Mouse (Mus musculus) E14TG2a.4 (cell line): ENCODE data around the gene Ttyh1.

Experiments
- H3K27me3 ChIP-seq: 2 replicates; pipeline ENCODE4 v1.6.1; 2014; ENCODE audit warnings: low read length, control low read depth; ENCODE audit not compliant: insufficient read depth
- H3K36me3 ChIP-seq: 2 replicates; pipeline ENCODE4 v1.6.1; 2014; ENCODE audit warnings: low read length, control low read depth; ENCODE audit not compliant: insufficient read depth
- H3K4me1 ChIP-seq: replicated peaks from 2 replicates; pipeline ENCODE4 v1.6.1; 2014; ENCODE audit warnings: low read depth, low read length, control low read depth
- H3K4me3 ChIP-seq: replicated peaks from 2 replicates; pipeline ENCODE4 v1.5.1; 2014; ENCODE audit warnings: mild to moderate bottlenecking, low read length
- H3K9me3 ChIP-seq: 2 replicates; pipeline ENCODE4 v1.6.1; 2014; ENCODE audit warnings: low read length, control low read depth
- CTCF ChIP-seq: conservative IDR thresholded peaks from 2 replicates; pipeline ENCODE4 v1.5.1; 2014; ENCODE audit warnings: low read length
- NANOG ChIP-seq: IDR thresholded peaks from 2 replicates; pipeline ENCODE4 v1.6.1; 2014; ENCODE audit warnings: borderline replicate concordance, low read length, mixed read lengths
- POU5F1 ChIP-seq: IDR thresholded peaks from 2 replicates; pipeline ENCODE4 v1.6.1; 2014; ENCODE audit warnings: low read length, borderline replicate concordance

Gene Ttyh1

GRCm38 (mm10) chr7:4126992-4127785 is 8.0 kb downstream of the Ttyh1 start:
- TF ChIP-seq CTCF (no peak), NANOG (no peak), POU5F1 (no peak)
- no peaks in the 10 kb centered on the region for H3K27me3 ChIP-seq
- peak overlapping the region; percentile 39 for H3K4me3 ChIP-seq
- no peaks in the 10 kb centered on the region for H3K9me3 ChIP-seq
- H3K36me3 ChIP-seq, result peaks cover 52% of the 10 kb centered on the region
- peaks cover 95% of the 10 kb centered on the region for H3K4me1 ChIP-seq

DNA sequence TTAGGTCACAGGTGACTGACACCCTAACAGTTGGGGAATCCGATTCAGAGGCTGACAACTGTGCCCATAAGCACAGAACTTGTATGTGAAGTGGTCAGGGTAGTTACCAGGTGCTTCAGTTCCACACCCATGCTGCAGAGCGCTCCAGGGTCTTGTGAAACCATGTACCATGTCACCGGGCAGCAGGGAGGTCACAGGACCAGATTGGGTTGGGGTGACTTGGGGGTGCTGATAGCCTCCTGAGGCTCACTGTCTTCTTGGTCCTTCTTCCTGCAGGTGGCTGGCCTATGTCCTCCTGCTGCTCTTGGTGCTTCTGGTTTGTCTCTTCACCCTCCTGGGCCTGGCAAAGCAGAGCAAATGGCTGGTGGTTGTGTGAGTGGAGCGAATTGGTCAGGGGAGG is 8.7 kb downstream of the Ttyh1 start:
- Histone ChIP-seq H3K4me1 (peaks cover 95% of the 10 kb centered on the region), H3K36me3 (peaks cover 59% of the 10 kb centered on the region), H3K9me3 (no peaks in the 10 kb centered on the region), H3K27me3 (no peaks in the 10 kb centered on the region), H3K4me3 (no peak overlapping the region)
- no peak for TF ChIP-seq POU5F1
- TF ChIP-seq CTCF, result no peak
- no peak for TF ChIP-seq NANOG

DNA sequence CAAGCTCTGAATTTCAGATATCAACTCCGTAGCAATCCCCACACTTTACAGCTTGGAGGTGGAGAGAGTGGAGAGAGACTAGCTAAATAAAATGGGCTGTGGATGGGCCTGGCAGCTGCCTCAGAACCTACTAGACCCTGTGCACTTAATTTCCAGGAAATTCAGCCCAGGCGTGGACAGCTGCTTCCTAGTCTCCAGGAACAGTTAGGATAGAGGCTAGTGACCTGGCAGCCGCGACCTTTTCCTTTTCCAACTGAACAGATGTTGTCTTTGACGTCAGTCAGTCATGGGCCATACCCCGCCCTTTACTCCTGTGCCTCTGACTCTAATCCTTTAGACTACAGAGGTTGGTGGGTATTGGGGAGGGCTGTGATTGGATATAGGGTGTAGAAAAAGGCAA is 9.7 kb downstream of the Ttyh1 start:
- Histone ChIP-seq H3K9me3 (no peaks in the 10 kb centered on the region), H3K4me3 (no peak overlapping the region), H3K4me1 (peaks cover 95% of the 10 kb centered on the region), H3K36me3 (peaks cover 68% of the 10 kb centered on the region), H3K27me3 (no peaks in the 10 kb centered on the region)
- TF ChIP-seq NANOG (no peak), CTCF (no peak), POU5F1 (no peak)

GRCm38 (mm10) chr7:4130686-4131452 is 11.7 kb downstream of the Ttyh1 start:
- H3K27me3 ChIP-seq, result no peaks in the 10 kb centered on the region
- TF ChIP-seq CTCF (peak; percentile 78), NANOG (no peak), POU5F1 (no peak)
- H3K36me3 ChIP-seq, result peaks cover 80% of the 10 kb centered on the region
- H3K4me1 ChIP-seq, result peaks cover 97% of the 10 kb centered on the region
- no peaks in the 10 kb centered on the region for H3K9me3 ChIP-seq
- 0 out of 2 replicates have a peak overlapping the region, but pooled peaks have one; percentile 13 for H3K4me3 ChIP-seq

GRCm38 (mm10) chr7:4131964-4132363 is 12.8 kb downstream of the Ttyh1 start:
- H3K9me3 ChIP-seq, result no peaks in the 10 kb centered on the region
- H3K27me3 ChIP-seq, result no peaks in the 10 kb centered on the region
- no peak for TF ChIP-seq POU5F1
- H3K36me3 ChIP-seq, result peaks cover 77% of the 10 kb centered on the region
- H3K4me3 ChIP-seq, result no peak overlapping the region
- H3K4me1 ChIP-seq, result peaks cover 88% of the 10 kb centered on the region

DNA sequence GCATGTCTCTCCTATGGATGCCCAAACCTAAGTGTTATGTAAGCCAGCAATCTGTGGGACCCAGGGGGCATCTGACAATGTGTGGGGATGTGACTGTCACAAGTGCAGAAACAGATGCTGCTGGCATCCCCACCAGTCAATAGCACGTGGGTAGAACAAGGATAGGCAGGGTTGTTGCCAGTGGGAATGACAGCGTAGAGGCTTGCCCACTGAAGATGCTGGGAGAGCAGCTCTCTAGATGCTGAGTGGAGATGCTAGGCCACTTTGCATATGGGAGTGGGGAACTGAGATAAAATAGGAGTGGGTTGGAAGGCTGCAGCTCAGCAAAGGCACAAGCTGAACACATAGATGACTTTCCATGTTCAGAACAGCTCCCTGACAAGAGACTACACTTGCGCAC is 13.4 kb downstream of the Ttyh1 start:
- no peak for TF ChIP-seq CTCF
- Histone ChIP-seq H3K36me3 (peaks cover 71% of the 10 kb centered on the region), H3K4me1 (peaks cover 83% of the 10 kb centered on the region), H3K4me3 (no peak overlapping the region), H3K9me3 (no peaks in the 10 kb centered on the region), H3K27me3 (no peaks in the 10 kb centered on the region)

GRCm38 (mm10) chr7:4132998-4133397 is 13.8 kb downstream of the Ttyh1 start:
- H3K27me3 ChIP-seq, result no peaks in the 10 kb centered on the region
- H3K9me3 ChIP-seq, result no peaks in the 10 kb centered on the region
- H3K36me3 ChIP-seq, result peaks cover 69% of the 10 kb centered on the region
- H3K4me3 ChIP-seq, result 0 out of 2 replicates have a peak overlapping the region, but pooled peaks have one; percentile 20
- TF ChIP-seq CTCF, result no peak
- no peak for TF ChIP-seq NANOG
- no peak for TF ChIP-seq POU5F1
- H3K4me1 ChIP-seq, result peaks cover 83% of the 10 kb centered on the region

- Histone ChIP-seq H3K9me3 (no peaks in the 10 kb centered on the region), H3K36me3 (peaks cover 69% of the 10 kb centered on the region), H3K4me1 (peaks cover 83% of the 10 kb centered on the region), H3K4me3 (peak overlapping the region; percentile 95), H3K27me3 (no peaks in the 10 kb centered on the region)
- TF ChIP-seq NANOG, result peak; percentile 29; the same call in 1 of the 2 replicates
- TF ChIP-seq POU5F1, result no peak
- no peak for TF ChIP-seq CTCF
Observed at GRCm38 (mm10) chr7:4134911-4135310, 15.7 kb downstream of the Ttyh1 start.

DNA sequence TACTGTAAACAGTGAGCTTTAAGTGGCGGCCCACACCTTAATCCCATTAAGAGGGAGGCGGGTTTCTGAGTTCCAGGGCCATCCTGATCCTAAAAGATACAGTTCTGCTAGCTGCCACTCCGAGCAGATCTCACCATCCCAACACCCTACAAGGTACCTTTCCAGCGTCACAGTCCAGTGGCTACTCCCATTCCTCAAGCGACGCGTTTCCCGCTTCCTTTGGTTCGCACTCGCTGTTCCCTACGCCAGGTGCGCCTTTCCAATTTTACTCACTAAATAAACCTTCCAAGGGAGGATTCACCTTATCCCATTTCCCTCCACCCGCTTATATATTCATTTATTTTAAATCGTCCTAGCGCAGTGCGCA is 17.2 kb downstream of the Ttyh1 start:
- H3K27me3 ChIP-seq, result no peaks in the 10 kb centered on the region
- no peaks in the 10 kb centered on the region for H3K9me3 ChIP-seq
- peaks cover 74% of the 10 kb centered on the region for H3K4me1 ChIP-seq
- H3K36me3 ChIP-seq, result peaks cover 73% of the 10 kb centered on the region
- H3K4me3 ChIP-seq, result peak overlapping the region; percentile 95
- no peak for TF ChIP-seq NANOG
- TF ChIP-seq CTCF, result no peak
- no peak for TF ChIP-seq POU5F1
